Mouse (Mus musculus) bone marrow macrophage, adult 2 months (primary cell): ENCODE measurements around the gene Pstpip1.

Experiments
- CTCF ChIP-seq: IDR thresholded peaks from 2 replicates; pipeline ENCODE4 v1.5.1; 2012; ENCODE audit warnings: low read depth, mild to moderate bottlenecking, low read length, moderate library complexity
- POLR2A ChIP-seq: IDR thresholded peaks from 2 replicates; pipeline ENCODE4 v1.6.1; 2012; ENCODE audit warnings: mild to moderate bottlenecking, low read depth, low read length, borderline replicate concordance

- TF ChIP-seq CTCF, result peak; percentile 63; the same call in 1 of the 2 replicates
- no peak for TF ChIP-seq POLR2A
These were observed 2.3 kb downstream of the Pstpip1 start for GRCm38 (mm10) chr9:56092102-56092501.
